Mouse (Mus musculus) CH12.LX (cell line): Measurements from ENCODE around the gene Tbc1d2b.

Experiments
- CTCF ChIP-seq, 2 experiments: IDR thresholded peaks in 1 of 2; conservative IDR thresholded peaks in 1 of 2; 2 replicates each; pipeline ENCODE4 v1.5.1; 2011 to 2012; ENCODE audit warnings: low read depth in 2 of 2, low read length in 2 of 2, improper control_type of control experiment in 1 of 2, inconsistent platforms in 1 of 2, mild to moderate bottlenecking in 1 of 2, moderate library complexity in 1 of 2
- ETS1 ChIP-seq: conservative IDR thresholded peaks from 2 replicates; pipeline ENCODE4 v1.6.1; 2012; ENCODE audit warnings: low read depth, mild to moderate bottlenecking, inconsistent platforms, low read length, improper control_type of control experiment, moderate library complexity
- MAFK ChIP-seq: IDR thresholded peaks from 2 replicates; pipeline ENCODE4 v1.6.1; 2011; ENCODE audit warnings: low read length, improper control_type of control experiment; ENCODE audit not compliant: insufficient replicate concordance
- MEF2A ChIP-seq: IDR thresholded peaks from 2 replicates; pipeline ENCODE4 v1.6.1; 2014; ENCODE audit warnings: low read depth, mild to moderate bottlenecking, inconsistent platforms, low read length, improper control_type of control experiment, borderline replicate concordance
- POLR2A ChIP-seq: IDR thresholded peaks from 2 replicates; pipeline ENCODE4 v1.6.1; 2011; ENCODE audit warnings: low read depth, mild to moderate bottlenecking, improper control_type of control experiment, low read length
- POLR2AphosphoS2 ChIP-seq: IDR thresholded peaks from 2 replicates; pipeline ENCODE4 v1.6.1; 2011; ENCODE audit warnings: low read depth, low read length, improper control_type of control experiment

DNA sequence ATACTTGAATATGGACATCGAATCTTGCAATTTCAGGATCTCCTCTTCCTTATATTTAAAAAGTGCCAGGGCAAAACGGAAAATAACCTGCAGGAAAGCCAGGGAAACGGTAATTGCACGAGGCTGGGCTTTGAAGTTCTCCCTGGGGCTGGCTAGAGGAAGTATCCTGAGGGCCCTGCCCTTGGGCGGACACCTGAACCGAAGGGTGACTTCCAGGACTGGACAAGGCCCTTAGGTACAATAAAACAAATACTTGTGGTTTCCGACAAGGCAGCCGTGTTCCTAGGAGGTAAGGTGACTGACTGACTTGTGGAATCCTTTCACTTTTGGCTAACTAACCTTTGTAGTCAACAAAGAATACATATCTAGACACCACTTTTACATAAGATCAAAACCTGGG lies 62.8 kb downstream of the Tbc1d2b start:
- no peak for TF ChIP-seq MAFK
- no peak for TF ChIP-seq ETS1
- no peak for TF ChIP-seq MEF2A
- TF ChIP-seq POLR2AphosphoS2: no peak
- TF ChIP-seq POLR2A: no peak
- no peak for TF ChIP-seq CTCF (conservative IDR thresholded peaks at IDR 0.05 in 1 of 2, IDR thresholded peaks at IDR 0.05 in 1 of 2; ENCODE audit: low read depth in 2 of 2, low read length in 2 of 2)
